Mouse (Mus musculus) heart, postnatal 14 days (tissue): ENCODE measurements at regions not wholly inside any gene's neighbourhood (a gene's known extent, or its start where the extent isn't known, plus 50 kb on each side); places are given as distances from the start of the nearest gene placed in this dataset.

Source experiments
- DNase-seq, 2 experiments: peaks; one replicate each; pipeline ENCODE4 v3.0.0; 2021 to 2022
- intact Hi-C: fragments of 180-260 bp; cut with DNase I; formaldehyde crosslinking; loops from one replicate; pipeline ENCODE4 v1.15.1; 2025

DNA sequence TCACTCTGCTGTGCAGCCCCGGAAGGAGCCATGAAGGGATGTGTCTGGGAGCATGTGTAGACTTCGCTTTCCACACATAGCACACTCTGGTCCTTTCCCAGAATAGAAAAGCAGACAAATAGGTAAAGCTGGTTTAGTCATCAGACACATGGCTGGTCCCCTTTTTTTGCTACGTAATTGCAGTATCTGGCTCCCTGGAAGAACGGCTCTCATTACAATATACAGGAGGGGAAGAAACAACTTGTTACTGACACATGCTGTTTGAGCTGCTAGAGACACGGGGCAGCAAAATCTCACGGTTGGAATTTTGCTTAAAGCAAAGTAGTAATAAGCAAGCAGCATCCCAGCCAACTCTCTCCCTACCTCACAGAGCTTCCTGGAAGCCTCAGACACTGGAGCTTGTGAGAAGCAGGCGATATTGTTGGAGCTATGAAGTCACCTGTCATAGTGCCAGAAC, 144.4 kb downstream of the Rpl14 start:
- intact Hi-C loops, result no loop called here
- no peak for DNase-seq

DNA sequence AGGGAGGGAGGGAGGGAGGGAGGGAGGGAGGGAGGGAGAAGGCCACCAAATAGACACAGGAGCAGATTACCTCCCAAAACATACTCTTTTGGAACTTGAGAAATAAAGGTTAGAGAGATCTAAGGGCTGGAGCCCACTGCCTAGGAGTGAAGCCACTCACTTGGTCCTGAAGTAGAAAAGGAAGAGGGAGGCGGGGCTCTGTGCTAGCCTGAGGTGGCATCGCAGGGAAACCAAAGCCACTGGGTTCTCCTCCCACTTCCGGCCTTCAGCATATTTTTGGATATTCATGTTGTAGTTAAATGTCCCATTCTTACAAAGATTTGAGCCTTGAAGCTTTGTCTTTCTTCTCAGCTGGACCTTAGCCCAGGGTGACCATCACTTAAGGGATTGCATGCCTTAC, 147.6 kb downstream of the Rpl14 start:
- no peak for DNase-seq
- intact Hi-C loops, result no loop called here

DNA sequence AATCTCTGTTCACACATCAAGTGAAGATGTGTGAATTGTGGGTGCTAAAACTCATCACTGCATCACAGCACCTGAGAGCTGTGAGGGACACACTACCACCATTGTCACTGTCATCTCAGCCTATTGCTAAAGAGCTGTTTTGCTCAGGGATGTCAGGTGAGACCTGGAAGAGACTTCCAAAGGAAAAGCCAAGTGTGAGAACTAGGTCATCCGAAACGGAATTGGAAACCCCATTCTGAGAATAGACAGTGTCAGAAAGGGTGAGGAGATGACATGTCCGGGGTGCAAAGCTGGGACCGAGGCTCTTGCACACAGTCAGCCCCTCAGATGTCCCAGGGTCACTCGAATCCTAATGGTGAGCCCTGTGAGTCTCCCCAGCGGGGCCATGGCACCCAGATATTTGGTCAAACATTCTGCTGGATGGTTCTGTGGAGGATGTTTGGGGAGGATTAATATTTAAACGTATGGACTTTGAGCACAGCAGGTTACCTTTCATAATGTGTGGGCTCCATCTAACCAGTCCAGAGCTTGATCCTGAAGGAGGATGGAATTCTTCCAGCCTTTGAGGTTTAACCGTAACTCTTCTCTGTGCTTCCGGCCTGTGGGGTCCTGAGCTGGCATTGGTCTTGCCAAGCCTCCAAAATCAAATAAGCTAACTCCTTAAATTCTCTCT, 150.3 kb downstream of the Rpl14 start:
- no peak for DNase-seq
- intact Hi-C loops, result no loop called here

DNA sequence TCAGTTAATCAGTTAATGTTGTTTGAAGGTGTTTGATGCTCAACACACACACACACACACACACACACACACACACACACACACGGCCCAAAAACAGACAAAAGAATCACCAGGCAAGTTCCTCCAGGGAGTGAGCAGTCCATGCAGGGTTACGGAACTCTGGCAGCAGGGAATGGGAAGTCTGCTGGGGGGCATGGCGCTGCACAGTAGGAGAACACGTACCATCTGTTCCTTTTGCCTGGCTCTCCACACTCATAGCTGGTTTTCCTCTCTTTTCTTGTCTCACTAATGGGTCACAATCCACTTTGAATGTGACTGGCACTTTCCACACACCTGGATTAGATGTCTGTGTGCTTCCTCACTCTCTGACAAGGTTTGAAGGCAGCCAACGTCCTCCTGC, 151.8 kb downstream of the Rpl14 start:
- no peak for DNase-seq
- intact Hi-C loops, result no loop called here

DNA sequence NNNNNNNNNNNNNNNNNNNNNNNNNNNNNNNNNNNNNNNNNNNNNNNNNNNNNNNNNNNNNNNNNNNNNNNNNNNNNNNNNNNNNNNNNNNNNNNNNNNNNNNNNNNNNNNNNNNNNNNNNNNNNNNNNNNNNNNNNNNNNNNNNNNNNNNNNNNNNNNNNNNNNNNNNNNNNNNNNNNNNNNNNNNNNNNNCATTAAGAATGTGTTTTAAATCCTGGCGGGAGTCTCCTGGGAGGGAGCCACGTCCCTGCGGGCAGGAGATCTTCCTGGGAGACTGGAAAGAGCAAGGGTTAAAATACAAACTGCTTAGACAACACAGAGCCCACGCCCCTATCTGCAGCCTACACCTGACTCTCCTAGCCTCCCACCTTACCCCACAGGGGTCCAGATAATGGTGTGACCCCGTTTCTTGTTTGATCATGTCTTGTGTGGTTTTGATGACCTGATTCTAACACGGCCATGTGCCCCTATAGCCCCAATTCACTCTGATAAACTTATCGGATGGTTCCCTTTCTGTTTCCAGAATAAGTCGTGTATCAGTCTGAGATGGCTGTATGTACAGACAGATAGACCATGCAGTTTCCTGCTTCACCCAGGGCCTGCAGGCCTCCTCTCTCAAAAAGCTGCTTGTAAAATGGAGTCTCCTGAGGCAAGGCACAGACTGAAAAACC, 160.8 kb downstream of the Rpl14 start:
- intact Hi-C loops, result loop anchor here (5.0 kb wide), 1 partner anchor 40 kb away; no protein-coding TSS in a partner anchor
- no peak for DNase-seq

DNA sequence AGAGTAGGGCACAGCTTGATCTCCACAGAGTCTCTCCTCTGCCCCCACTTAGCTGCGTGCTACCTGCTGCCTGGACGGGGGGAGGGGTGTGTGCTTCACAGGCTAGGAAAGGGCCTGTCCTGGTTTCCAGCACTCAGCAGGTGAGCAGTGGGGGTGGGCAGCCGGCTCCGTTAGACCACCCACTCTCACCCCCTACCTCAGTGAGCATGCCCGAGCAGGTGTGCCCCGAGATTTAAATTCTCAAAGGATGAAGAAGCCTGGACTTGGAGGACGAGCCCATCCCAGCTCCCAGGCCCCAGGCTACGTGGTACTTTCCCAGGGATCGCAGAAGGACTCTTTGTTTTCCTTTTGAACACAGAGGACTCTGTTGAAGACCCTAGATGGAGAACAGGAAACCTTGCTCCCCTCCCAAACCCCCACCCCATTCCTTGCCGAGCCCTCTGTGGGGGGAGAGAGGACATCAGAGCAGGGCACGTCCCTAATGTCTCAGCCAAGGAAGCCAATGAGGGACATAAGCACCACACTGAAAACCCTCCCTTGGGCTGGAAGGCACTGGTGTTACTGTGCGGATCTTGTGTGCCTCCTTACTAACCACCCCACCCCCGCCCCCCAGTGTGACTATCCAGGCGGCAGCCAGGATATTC, 161.5 kb downstream of the Rpl14 start:
- DNase-seq, result no peak
- intact Hi-C loops, result loop anchor here (5.0 kb wide), 1 partner anchor 40 kb away; no protein-coding TSS in a partner anchor

DNA sequence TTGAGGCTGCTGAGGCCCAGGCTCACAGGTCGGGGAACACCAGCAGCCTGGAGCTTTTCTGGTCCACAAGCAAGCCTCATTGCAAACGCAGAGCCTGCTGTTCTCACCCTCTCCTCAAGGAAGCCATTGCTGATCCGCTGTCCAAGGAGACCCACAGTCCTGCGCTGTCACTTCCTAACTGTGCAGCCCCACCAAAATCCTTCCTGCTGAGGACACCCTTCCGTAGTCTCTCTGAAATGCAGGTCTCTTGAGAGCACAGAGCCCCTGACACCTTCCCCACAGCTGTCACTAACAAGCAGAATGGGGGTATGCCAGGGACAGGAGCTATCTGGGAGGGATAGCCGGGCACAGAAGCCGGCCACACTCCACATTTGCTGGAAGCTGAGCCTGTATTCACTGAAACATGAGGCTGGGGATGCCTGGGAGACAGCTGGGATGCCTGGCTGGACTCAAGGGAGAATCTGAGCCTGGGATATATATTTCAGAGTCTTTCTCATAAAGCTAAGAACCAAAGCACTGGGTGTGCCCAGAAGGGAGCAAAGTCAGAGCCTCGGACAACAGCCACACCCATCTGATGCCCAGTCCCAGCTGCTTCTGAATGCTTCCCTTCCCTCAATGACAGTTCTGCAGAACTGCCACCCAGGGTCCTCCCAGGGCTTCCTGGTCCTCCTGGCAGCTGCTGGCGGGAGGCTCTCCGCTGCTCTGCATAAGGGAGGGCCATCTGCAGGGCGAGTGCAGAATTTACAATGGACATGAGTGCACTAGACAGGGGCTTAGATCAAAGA, 162.6 kb downstream of the Rpl14 start:
- intact Hi-C loops, result loop anchor here (2.0 to 5.0 kb wide), 2 partner anchors 42 to 131 kb away; no protein-coding TSS in a partner anchor

DNA sequence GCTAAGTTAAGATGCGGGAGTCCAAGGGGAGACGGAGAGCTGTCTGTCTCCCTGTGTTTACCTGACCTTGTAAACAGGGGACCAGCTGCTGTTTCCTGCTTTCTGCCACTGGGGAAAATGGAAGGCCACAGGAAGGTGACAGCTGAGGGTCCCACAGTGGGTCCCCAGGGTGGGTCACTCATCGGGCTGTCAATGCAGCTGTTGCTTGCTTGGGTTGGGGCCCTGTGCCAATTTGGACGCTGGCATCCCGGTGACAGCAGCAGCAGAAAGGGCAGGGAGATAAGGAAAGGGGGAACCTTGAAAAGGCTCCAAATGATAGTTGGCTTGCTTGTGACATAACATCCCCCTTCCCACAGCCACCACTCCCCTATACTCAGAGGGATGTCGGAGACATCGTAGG, 164.0 kb downstream of the Rpl14 start:
- peak in 1 of 2 experiments; percentile 19 for DNase-seq
- intact Hi-C loops, result loop anchor here (2.0 kb wide), 1 partner anchor 132 kb away; no protein-coding TSS in a partner anchor

More for the DNA sequence above, 162.6 kb downstream of the Rpl14 start:
- peak; percentile 33 to 44 for DNase-seq

DNA sequence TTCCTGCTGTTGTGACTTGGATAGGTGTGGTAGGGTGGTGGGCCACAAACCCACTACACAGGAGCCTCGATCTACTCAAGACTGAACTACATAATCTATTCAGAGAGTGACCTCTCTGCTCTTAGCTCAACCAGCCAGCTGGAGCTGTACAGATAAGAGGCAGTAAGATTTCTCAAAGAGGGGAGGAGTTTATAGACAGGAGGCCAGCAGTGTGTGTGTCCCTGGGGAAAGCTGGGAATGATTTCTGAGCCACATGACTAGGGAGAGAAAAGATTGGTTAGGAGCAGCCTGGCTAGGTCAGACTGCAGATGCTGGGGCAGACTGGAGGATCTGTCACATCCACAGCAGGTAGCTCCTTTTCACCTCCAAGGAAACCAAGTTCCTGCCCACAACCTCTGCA, 166.7 kb downstream of the Rpl14 start:
- peak; percentile 21 to 23 for DNase-seq
- intact Hi-C loops, result loop anchor here (2.0 kb wide), 1 partner anchor 41 kb away; no protein-coding TSS in a partner anchor

DNA sequence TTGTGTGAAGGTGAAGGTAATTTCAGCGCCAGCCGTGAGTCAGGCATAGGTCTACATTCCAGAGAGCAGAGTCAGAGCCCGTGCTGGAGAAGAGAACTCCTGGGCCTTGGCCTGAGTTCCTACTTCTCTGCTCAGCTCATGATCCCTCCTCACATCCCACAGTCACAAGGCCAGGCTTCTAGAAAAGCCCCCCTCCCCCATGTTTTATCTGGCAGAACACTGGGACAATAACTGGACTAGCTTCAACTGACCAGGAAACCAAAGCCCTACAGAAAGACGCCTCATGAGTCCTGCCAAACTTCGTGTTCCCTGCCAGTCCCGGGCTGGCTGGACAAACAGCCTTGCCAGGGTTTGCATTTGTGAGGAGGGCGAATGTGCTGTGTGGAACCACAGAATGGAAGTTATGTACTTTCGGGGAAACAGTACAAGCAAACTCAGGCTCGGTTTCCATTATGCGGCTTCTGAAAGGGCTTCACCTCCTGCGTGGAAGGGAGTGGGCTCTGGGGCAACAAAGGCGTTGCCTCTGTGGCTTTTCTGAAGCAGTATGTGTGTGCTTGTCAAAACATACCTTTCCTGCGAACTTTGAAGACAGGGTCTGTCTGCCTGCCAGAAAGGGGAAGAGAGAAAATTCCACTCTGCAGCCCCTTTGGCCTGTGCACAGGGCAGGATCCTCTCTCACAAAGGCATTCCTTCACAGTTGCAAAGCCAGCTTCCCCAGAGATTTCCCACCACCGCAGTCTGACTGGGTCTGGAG, 168.1 kb downstream of the Rpl14 start:
- intact Hi-C loops, result loop anchor here (2.0 kb wide), 1 partner anchor 39 kb away; no protein-coding TSS in a partner anchor
- DNase-seq, result peak; percentile 62 to 65

DNA sequence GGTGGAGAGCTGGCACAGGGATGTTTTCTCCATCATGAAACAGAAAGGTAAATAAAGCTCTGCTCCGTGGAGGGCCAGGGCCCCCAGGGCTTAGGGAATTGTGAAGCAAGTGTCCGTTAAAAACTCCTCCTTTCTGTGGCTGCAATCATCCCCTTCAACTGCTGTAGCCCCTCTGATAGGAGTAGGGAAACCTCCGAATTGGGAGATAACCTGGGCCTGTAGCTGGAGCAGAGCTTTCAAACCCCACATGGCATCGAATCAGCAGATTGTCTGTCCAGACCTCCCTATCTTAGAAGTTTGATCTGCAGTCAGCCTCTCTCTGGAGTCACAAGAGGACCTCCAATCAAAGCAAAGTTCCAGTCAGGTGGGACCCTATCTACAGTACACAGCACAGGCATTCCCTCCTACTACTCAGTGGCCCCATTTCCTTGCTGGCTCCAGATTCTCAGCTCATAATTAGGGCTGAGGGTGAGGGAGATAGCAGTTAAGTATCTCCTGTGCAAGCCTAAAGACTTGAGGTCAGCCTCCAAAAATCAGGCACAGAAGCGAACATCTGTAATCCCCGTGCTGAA, 168.8 kb downstream of the Rpl14 start:
- no peak for DNase-seq
- intact Hi-C loops, result loop anchor here (2.0 kb wide), 1 partner anchor 39 kb away; no protein-coding TSS in a partner anchor

DNA sequence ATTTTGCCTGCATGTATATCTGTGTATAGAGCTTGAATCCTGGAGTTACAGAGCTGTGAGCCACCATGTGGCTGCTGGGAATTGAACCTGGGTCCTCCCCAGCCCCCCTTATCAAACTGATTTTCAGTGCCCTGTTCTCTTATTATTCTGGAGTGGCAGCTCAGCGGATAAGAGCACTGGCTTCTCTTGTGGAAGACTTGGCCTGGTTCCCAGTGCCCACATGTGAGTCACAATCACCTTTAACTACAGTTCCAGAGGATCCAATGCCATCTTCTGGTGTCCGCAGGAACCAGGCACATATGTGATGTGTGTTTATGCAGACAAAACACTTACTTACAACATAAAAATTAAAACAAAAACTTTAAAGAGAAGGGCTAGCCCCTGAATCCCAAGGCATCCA, 170.3 kb downstream of the Rpl14 start:
- intact Hi-C loops, result no loop called here

DNA sequence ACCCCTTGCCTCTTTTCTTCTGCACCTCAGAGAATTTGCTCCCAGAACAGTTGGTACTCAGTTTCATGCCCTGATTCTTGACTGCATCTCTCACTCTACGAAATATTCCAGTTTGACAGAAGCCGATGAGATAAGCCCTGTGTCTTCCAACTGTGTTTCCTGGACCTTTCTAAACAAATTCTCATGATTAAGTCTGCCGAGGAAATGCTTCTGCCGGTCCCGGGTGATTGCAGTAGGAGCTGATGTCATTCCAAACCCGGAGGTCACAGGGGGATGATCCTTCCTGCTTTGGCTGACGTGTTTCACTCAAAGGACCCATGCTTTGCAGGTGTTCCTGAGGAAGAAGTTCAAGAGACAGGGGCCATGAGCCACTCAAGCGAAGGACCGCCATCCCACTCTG, 172.2 kb downstream of the Rpl14 start:
- intact Hi-C loops, result no loop called here
- peak in 1 of 2 experiments; percentile 4 for DNase-seq

More for the DNA sequence above, 170.3 kb downstream of the Rpl14 start:
- DNase-seq, result no peak

DNA sequence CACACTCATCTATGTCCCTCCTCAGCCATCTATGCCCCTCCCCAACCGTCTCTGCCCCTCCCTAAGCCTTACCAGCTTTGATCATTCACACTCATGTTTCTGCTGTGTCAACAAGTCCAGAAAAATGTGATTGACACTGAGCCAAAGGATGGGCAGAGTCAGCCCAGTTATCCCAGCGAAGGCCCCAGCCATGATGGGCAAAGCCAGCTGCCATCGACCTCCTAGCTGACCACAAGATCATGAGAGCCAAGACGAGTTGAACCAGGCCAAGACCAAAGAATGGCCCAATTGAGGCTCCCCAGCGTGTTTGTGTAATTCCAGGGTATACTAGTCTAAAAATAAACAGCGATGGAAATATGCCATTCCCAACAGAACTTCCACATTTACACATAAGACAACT, 174.4 kb downstream of the Rpl14 start:
- DNase-seq, result no peak
- intact Hi-C loops, result no loop called here

DNA sequence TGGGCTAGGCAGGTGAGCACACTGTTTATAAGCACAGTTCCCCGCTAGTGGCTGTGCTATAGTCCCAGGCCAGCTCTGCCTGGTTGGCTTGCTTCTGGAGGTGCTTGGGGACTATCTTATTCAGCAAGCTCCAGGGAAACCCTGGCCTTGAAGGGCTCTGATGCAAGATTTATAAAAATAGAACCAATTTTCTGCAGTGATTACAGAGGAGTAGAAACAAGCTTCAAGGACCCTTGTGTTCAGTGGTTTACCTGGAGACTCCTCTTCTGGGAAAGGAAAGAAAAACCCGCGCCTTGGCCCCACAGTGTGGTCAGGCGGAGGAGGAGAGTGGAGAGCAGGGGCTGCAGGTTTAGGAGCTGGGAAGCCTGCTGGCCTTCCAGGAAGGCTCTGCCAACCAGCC, 178.2 kb upstream of the Ctnnb1 start:
- intact Hi-C loops, result no loop called here
- no peak for DNase-seq

DNA sequence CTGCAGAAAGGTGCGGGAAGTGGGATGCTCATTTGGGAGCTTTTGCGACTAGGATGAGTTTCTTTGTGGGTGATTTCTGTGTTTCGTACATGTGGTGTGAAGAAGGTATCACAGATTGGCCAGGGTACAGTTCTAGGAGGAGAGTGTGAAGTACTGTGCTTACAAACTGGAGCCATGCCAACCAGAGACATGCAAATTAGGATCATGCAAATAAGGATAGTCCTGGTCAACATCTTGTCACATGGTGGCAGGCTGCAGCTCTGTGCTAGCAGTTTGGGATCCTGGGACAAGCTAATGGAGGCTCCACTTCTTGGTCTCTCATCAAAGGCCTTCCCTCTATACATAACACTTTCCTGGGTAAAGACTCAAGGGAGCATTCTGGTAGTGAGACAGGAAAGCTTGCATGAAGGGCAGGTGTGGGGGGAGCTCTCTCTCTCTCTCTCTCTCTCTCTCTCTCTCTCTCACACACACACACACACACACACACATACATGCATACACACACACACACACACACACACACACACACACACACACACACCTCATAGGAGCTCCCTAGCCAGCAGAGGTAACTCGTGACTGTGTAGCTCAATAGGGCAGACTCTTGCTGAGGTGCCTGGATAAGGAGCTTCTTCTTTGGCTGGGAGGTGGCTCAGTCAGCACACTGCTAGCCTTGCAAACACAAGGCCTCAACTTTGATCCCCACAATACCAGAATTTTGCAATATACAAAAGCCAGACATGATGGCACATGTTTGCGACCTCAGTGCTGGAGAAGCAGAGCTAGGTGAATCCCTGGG, 177.1 kb upstream of the Ctnnb1 start:
- DNase-seq, result no peak
- intact Hi-C loops, result no loop called here

DNA sequence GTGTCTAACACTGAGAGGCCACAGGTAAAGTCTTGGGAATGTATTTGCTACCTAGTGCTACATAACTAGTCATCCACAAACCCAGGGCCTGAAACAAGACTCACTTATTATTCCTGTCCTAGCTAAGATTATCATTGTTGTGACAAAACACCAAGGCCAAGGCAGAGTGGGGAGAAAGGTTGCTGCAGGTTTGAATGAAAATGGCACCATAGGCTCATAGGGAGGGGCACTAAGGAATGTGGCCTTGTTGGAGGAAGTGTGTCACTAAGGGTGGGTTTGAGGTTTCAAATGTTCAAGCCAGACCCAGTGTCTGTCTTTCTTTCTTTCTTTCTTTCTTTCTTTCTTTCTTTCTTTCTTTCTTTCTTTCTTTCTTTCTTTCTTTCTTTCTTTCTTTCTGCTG, 174.9 kb upstream of the Ctnnb1 start:
- intact Hi-C loops, result no loop called here
- DNase-seq, result no peak

DNA sequence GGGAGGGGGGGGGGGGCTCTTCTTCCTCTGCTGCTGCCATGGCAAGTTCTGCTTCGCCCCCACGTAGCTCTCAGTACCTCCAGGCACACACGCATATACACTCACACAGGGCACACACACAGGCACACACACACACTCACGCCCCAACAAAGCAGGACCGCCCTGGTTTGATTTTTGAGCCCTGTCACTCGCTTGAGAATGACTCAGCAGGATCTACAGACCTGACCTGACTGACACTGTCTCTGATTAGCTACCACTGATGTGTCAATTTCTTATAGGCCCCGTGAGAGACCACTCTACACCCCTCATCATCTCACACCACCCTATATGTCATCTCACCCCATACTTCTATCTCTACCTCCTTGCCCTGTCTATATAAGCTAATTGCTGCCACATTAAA, 173.5 kb upstream of the Ctnnb1 start:
- DNase-seq, result no peak
- intact Hi-C loops, result no loop called here

DNA sequence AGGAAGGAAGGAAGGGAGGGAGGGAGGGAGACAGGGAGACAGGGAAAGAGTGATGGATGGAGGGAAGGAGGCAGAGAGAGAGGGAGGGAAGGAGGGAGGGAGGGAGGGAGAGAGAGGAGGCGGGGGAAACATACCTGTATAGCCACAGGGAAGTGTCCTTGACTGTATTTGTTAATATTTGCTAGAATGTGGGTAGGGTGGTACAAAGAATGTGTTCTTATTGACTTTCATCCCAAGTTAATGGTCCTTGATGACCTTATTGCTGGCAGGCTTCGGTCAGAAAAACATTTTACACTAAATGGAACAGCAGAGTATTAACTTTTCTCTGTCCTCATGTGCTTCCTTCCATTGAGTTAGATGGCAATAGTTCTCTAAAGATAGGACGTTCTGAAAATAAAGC, 171.0 kb upstream of the Ctnnb1 start:
- no peak for DNase-seq
- intact Hi-C loops, result no loop called here
